Mouse (Mus musculus) megakaryocyte, embryonic 14.5 days (primary cell): Measurements from ENCODE around the gene Actg1. TPM values are rescaled to one million over a fixed set of nuclear protein-coding genes. Genes with fewer than 3 reads are reported as not detected.

Source experiments
- H3K27me3 ChIP-seq: replicated peaks from 2 replicates; pipeline ENCODE3; 2012; ENCODE audit warnings: inconsistent platforms
- H3K36me3 ChIP-seq: replicated peaks from 2 replicates; pipeline ENCODE3; 2012; ENCODE audit warnings: low read length, inconsistent platforms, mixed read lengths
- H3K4me1 ChIP-seq: 2 replicates; pipeline ENCODE4 v1.6.1; 2012; ENCODE audit warnings: inconsistent platforms
- H3K4me3 ChIP-seq: replicated peaks from 2 replicates; pipeline ENCODE3; 2012; ENCODE audit warnings: moderate library complexity, mild to moderate bottlenecking, inconsistent platforms
- H3K9me3 ChIP-seq: 2 replicates; pipeline ENCODE4 v1.6.1; 2012; ENCODE audit warnings: inconsistent platforms
- FLI1 ChIP-seq: IDR thresholded peaks from 2 replicates; pipeline ENCODE4 v1.6.1; 2012; ENCODE audit warnings: low read length, inconsistent platforms, mixed read lengths
- GATA1 ChIP-seq: IDR thresholded peaks from 3 replicates; pipeline ENCODE4 v1.6.1; 2012; ENCODE audit warnings: mixed read lengths, low read length, inconsistent platforms, borderline replicate concordance
- polyA plus RNA-seq: library from polyadenylated mRNA; stranded (reverse); fragments of >175 nt; gene quantifications from 2 replicates; pipeline ENCODE4 v1.2.3, GENCODE M21; 2012; ENCODE audit warnings: low replicate concordance; ENCODE audit not compliant: insufficient read depth

Actg1 gene
- polyA plus RNA-seq, 1 experiment = 2,630 TPM

DNA sequence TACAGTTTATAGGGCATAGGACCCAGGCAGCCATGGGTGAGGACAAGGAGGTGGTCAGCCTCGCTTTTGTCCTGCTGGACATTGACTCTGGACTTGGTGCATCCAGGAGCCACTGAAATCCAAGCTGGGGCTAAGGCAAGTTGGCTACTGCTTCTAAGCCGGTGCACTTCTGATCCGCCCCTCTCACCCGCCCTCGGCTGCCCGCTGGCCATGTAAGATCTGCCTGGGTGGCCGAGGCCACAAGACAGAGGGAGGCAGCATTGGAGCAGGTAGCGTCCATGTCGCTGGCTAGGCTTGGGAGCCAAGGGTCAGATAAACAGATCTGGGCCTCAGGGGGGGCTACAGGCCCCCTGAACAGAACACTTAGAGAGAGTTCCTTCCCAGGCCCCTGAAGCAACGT lies 13.0 kb upstream of the Actg1 start, which contains the start of gene Fscn2:
Gene Fscn2 (plus strand): TSS at position 240 of the 400 bp plus-strand sequence.
- Histone ChIP-seq H3K4me1 (peaks cover 80% of the 10 kb centered on the region), H3K36me3 (no peaks in the 10 kb centered on the region), H3K27me3 (peaks cover 45% of the 10 kb centered on the region), H3K4me3 (peak within 1 kb of the TSS; percentile 21), H3K9me3 (no peaks in the 10 kb centered on the region)
- TF ChIP-seq GATA1 = no peak
- no peak for TF ChIP-seq FLI1

DNA sequence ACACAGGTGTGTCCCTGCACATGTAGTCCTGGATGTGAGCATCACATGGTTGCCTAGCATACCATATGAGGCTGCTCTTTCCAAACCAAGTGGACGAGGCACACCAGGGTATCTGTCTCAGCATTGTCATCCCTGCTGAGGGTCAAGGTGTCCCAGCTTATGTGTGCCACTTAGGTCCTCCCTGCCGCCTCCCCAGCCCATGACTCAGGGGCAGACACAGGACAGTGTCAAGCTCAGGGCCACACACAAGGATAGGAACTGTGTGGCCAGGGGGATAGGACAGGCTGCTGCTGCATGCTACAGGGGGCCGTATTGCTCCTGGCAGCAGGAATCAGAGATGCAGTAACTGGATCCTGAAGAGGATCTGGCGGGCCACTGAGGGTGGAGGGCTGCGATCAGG lies 12.4 kb upstream of the Actg1 start:
- peaks cover 44% of the 10 kb centered on the region for H3K27me3 ChIP-seq
- H3K4me3 ChIP-seq = peak overlapping the region; percentile 21
- no peak for TF ChIP-seq GATA1
- no peak for TF ChIP-seq FLI1
- H3K36me3 ChIP-seq = no peaks in the 10 kb centered on the region
- H3K4me1 ChIP-seq = peaks cover 80% of the 10 kb centered on the region
- no peaks in the 10 kb centered on the region for H3K9me3 ChIP-seq

DNA sequence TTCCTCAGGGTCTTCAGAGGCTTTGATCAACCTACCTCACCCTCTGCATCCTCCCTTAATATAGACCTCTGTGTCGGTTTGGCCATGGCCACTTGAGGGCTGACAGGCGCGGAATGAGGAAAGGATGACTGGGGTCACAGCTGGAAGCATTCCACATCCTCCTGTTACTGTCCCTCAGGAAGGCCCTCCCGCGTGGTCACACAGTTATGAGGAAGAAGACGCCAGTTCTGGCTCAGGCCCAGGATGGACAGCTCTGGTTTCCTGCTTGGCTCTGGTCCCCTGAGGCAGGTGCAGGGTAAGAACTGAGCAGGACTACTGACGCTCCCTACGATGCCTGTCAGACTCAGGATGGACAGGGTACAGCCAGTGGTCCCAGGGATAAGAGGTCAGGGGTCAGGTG lies 11.7 kb upstream of the Actg1 start:
- H3K9me3 ChIP-seq = no peaks in the 10 kb centered on the region
- no peak overlapping the region for H3K4me3 ChIP-seq
- H3K27me3 ChIP-seq = peaks cover 41% of the 10 kb centered on the region
- H3K4me1 ChIP-seq = peaks cover 80% of the 10 kb centered on the region
- H3K36me3 ChIP-seq = no peaks in the 10 kb centered on the region
- no peak for TF ChIP-seq FLI1
- TF ChIP-seq GATA1 = no peak

DNA sequence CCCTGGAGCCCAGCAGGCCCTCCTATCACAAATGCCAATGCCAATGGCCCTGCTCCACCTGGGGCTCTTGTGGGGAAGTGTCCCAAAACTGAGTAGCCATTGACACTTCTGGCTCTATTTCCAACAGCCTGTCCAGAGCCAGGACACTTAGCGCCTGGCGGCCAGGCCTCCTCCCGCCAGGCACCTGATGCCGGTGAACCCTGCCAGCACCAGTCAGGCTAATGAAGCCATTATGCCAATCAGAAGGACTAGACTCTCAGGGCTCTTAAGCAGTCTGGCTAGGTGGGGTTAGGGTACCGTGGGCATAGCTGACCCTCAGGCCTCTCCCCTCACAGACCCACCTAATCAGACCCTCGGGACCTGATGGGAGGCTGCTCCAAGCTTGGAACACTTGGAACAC lies 11.0 kb upstream of the Actg1 start:
- H3K4me1 ChIP-seq = peaks cover 83% of the 10 kb centered on the region
- H3K4me3 ChIP-seq = no peak overlapping the region
- no peaks in the 10 kb centered on the region for H3K36me3 ChIP-seq
- H3K27me3 ChIP-seq = peaks cover 36% of the 10 kb centered on the region
- no peak for TF ChIP-seq GATA1
- no peak for TF ChIP-seq FLI1
- no peaks in the 10 kb centered on the region for H3K9me3 ChIP-seq

DNA sequence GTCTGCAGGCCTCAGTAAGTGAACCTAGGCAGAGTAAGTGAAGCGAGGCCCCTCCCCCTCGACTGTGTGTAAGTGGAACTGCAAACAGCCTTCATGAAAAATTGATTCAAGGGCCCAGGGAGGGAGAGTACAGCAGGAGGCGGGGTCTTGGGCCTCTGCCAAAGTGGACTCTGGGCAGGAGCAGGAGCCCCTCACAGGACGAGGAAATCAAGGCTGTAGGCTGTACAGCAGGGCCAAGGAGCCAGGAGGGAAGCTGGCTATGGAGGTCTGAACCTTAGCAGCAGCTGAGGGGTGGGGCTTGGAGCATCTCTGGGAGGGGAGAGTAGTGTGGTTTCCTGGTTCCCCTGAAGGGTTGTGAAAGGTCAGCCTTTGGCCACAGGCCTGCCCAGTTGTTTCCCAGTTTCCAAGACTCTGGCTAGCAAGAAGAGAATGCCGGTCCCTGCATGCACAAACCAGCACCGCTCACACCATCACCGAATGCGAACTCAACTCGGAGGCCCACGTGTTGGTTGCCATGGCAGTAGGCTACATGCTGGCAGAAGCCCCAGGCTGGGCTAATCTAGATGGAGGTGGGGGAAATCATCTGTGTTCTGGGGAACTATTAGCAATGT lies 9.6 kb upstream of the Actg1 start:
- H3K27me3 ChIP-seq = peaks cover 29% of the 10 kb centered on the region
- H3K36me3 ChIP-seq = no peaks in the 10 kb centered on the region
- H3K4me3 ChIP-seq = peak overlapping the region; percentile 38
- H3K9me3 ChIP-seq = no peaks in the 10 kb centered on the region
- H3K4me1 ChIP-seq = peaks cover 93% of the 10 kb centered on the region
- TF ChIP-seq FLI1 = no peak
- TF ChIP-seq GATA1 = no peak

DNA sequence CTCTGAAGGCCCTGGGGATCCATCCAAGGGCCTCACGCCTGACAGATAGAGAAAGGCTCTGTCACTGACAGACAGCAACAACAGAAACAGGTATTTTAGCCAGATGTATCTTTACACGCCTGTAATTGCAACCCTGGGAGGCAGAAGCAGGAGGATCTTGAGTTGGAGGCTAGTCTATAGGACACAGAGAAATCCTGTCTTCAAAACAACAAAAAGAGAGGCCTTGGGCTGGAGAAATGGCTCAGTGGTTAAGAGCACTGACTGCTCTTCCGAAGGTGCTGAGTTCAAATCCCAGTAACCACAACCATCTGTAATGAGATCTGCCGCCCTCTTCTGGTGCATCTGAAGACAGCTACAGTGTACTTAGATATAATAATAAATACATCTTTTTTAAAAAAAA lies 8.6 kb upstream of the Actg1 start:
- Histone ChIP-seq H3K4me1 (peaks cover 96% of the 10 kb centered on the region), H3K9me3 (no peaks in the 10 kb centered on the region), H3K4me3 (no peak overlapping the region), H3K27me3 (peaks cover 21% of the 10 kb centered on the region), H3K36me3 (peaks cover 1% of the 10 kb centered on the region)
- no peak for TF ChIP-seq FLI1
- no peak for TF ChIP-seq GATA1

DNA sequence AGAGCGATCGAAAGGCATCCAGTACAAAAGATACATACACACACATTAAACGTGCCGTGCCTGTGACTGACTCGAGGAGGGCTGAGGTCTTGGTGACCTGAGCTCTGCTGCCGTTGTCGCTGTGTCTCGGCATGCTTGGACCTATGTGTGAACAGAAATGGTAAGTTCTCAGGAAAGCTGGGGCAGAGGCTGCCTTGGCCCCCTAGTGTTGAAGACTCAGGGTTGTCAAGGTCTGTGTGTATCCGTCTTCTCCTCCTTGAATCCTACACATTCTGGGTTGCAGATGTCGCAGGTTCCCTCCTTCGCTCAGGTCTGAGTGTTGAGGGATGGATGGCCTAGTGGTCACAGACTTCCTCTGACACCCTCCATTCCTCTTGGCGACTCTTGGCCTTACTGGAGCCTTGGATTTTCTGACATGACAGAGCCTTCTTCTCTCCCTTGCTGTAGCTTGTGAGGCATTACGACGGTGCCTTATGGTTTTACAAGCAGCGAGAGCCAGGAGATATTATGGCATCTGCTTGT lies 8.0 kb upstream of the Actg1 start:
- Histone ChIP-seq H3K9me3 (no peaks in the 10 kb centered on the region), H3K27me3 (peaks cover 16% of the 10 kb centered on the region), H3K4me1 (peaks cover 99% of the 10 kb centered on the region), H3K36me3 (peaks cover 6% of the 10 kb centered on the region), H3K4me3 (peak overlapping the region; percentile 53)
- TF ChIP-seq FLI1 (no peak), GATA1 (no peak)

DNA sequence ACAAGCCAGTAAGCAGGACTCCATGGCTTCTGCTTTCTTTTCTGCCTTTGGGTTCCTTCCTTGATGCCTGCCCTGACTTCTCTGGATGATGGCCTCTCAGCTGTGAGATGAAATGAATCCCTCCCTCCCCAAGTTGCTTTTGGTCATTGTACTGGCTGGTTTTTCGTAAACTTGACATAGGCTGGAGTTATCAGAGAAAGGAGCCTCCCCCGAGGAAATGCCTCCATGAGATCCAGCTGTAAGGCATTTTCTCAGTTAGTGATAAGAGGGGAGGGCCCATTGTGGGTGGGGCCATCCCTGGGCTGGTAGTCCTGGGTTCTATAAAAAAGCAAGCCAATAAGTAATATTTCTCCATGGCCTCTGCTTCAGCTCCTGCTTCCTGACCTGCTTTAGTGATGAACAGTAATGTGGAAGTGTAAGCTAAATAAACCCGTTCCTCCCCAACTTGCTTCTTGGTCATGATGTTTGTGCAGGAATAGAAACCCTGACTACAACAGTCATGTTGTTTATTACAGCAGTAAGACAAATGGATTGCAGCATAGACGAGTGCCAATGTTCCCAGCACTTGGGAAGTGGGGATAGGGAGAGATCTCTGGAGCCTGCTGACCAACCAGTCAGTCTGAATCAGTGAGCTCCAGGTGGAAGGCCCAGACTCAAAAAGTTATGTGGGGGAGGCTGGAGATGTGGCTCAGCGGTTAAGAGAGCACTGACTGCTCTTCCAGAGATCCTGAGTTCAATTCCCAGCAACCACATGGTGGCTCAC lies 7.1 kb upstream of the Actg1 start:
- Histone ChIP-seq H3K27me3 (peaks cover 7% of the 10 kb centered on the region), H3K4me1 (peaks cover 99% of the 10 kb centered on the region), H3K36me3 (peaks cover 14% of the 10 kb centered on the region), H3K9me3 (no peaks in the 10 kb centered on the region), H3K4me3 (peak overlapping the region; percentile 76)
- TF ChIP-seq GATA1 (no peak), FLI1 (no peak)

DNA sequence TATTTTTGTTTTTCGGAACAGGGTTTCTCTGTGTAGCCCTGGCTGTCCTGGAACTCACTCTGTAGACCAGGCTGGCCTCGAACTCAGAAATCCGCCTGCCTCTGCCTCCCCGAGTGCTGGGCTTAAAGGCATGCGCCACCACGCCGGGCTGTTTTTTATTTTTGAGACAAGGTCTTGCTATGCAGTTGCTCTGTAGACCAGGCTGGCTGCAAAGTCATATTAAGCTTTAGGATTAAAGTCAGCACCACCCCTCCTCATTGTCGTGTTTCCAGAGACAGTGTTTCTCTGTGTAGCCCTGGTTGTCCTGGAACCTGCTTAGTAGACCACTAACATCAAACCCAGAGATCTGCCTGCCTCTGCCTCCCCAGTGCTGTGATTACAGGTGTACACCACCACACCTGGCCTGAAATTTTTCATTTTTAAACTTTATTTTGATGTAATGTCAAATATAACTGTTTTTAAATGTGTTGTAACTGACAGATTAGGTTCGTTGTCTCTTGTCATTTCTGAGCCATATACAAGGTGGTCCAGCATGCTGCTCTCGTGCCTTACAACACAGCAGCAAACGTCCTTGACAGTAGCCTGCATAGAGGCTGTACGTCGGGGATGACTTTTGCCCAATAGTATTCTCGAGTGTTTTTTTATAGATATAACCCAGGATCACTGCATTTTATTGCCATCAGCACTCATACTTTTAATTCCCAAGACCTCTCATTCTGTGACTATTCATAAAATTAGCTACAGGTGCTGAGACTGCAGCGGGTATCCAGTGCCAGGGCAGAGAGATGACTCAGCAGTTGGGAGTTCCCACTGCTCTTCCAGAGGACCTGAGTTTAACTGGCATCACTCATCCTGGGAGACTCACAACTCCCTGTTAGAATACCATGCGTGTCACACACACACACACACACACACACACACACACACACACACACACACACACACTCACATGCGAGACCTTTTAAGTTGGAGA lies 6.2 kb upstream of the Actg1 start:
- Histone ChIP-seq H3K9me3 (no peaks in the 10 kb centered on the region), H3K27me3 (peaks cover 4% of the 10 kb centered on the region), H3K4me3 (peak overlapping the region; percentile 76), H3K4me1 (peaks cover 97% of the 10 kb centered on the region), H3K36me3 (peaks cover 14% of the 10 kb centered on the region)
- no peak for TF ChIP-seq FLI1
